Mouse (Mus musculus): ENCODE measurements around the gene Clint1.
A peak's percentile ranks its signal among the peaks of the same experiment; 100 is the strongest.

The Clint1 gene

GRCm38 (mm10) chr11:45851516-45852123 is at the start of gene Clint1:
Clint1 (plus strand) TSS chr11:45852051.
- peak; percentile 98 for ATAC-seq (ENCODE audit: low TSS enrichment)

DNA sequence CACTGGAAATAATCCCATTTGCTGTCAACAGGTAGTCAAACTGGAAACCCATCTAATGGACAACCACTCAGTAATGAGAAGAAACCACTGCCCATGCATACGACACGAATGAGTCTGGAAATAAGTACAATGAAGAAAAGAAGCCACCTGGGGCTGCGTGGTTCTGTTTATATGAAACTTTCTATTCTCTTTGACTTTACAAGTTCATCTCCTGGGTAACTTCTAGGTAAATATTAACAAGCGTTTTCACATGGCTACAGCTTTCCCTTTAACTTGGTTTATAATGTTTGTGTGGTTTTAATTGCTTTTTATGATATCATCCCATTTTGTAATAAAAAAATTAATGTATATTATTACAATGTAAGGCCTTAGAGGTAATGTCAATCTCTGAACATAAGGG is 47.8 kb upstream of the Clint1 start:
- ATAC-seq (ENCODE audit: low TSS enrichment) = no peak

GRCm38 (mm10) chr11:45805312-45805772 is 46.5 kb upstream of the Clint1 start:
- ATAC-seq (ENCODE audit: low TSS enrichment) = no peak

DNA sequence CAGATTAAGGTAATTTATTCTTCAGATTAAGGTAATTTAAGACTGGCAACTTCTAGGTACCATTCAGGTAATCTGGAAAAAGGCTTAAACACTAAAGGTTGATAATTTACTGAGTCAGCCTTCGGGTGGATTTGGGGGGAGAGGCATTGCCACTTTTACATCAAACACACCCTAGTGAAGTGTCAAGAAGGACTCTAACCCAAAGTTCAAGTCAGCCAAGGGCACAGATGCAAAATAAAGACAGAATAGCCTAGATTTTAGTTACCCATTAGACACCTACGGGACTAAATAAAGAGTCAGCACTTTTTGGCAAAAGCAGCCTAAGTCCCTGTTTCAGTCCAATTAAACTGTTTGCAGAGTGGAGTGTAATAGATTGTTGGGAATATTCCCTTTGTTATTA is 46.0 kb upstream of the Clint1 start:
- ATAC-seq (ENCODE audit: low TSS enrichment) = no peak

GRCm38 (mm10) chr11:45806264-45806663 is 45.6 kb upstream of the Clint1 start:
- no peak for ATAC-seq (ENCODE audit: low TSS enrichment)

DNA sequence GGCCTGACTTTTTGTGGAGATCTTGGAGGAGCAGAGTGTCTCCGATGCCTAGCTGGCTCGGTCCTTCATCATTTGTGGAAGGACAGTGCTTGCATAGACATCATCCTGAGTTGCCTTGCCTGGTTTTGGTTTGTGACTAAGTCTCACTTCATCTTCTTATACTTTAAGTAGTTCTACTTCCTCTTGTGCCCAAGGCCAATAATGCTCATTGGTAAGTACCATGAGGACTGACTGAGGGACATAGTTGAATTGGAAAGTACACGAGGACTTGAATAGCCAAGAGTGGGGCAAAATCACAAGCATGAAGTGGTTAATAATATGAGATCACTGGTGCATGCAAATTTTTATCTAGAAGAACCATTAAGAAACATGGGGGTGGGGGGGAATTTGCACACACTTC is 45.0 kb upstream of the Clint1 start:
- no peak for ATAC-seq (ENCODE audit: low TSS enrichment)

GRCm38 (mm10) chr11:45807820-45808219 is 44.0 kb upstream of the Clint1 start:
- no peak for ATAC-seq (ENCODE audit: low TSS enrichment)

- ATAC-seq (ENCODE audit: low TSS enrichment) = no peak
Observed at GRCm38 (mm10) chr11:45809424-45809823, 42.4 kb upstream of the Clint1 start.

DNA sequence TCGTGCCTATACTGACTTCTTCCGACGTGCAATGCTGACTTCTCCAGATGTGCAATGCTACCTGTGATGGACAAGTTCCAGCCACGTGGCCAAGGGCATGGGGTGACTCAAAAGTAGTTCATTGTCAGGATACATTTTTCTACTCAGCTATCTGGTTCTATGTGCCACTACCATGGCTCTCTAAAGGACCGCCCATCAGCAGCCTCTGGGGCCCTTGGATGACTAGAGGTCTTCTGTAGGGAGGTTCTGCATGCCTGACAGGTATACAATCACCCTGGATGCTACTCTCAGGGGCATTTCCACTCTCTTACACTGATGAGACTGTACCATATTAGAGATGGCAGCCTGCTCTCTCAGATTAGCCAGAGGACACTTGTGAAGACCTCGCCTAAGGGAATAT is 41.8 kb upstream of the Clint1 start:
- no peak for ATAC-seq (ENCODE audit: low TSS enrichment)

DNA sequence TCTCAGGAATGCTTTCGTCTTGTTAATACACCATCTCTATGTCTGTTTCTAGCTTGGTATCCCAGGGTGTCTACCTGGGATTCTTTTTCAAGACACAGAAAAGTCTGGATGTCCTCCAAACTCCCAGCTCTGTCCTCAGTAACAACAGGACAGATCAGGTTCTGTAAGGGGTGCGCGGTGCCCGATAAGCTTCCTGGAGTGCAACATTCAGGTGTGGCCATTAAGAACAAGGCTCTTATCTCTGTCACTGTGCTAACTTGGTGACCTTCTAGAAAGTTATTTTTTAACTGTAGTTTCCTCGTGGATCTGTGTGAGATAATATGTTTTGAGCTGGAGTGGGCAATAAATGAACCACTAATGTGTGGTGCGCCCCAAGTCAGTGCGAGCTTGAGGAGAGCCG is 41.0 kb upstream of the Clint1 start:
- ATAC-seq (ENCODE audit: low TSS enrichment) = no peak

GRCm38 (mm10) chr11:45815603-45816002 is 36.2 kb upstream of the Clint1 start:
- no peak for ATAC-seq (ENCODE audit: low TSS enrichment)

DNA sequence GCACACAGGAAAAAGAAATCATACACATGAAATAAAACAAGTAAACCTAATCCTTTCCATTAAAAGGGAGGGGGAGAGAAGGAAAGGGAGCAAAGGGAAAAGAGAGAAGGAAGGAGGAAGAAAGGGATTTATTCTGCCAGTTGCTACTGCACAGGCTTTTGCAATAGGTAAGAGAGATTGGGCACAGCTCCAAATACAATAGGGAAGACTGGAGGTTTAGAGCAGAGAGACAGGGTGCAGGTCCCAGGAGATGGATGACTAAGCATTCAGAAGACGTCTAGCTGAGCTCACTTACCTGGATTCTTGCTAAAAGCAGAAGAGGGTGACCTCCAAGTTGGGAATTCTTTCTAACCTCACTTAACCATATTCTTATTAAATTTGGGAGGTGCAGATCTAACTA is 35.1 kb upstream of the Clint1 start:
- no peak for ATAC-seq (ENCODE audit: low TSS enrichment)

DNA sequence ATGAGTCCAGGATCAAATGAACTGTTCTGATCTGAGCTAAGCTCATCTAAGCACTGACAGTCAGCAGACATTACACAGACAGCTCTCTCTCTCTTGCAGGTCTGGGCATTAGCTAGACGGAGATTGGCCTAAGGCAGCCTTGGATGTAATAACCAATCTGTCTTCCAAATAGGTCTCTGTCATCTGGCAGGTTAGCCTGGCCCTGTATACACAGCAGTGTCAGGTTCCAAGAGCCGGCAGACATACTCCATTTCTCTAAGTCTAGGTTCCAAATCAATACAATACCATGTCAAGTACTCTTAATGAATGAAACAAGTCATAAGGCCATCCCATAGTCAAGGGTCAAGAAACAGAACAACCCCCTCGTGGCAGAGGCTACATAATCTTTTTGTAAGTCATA is 33.9 kb upstream of the Clint1 start:
- ATAC-seq (ENCODE audit: low TSS enrichment) = no peak

DNA sequence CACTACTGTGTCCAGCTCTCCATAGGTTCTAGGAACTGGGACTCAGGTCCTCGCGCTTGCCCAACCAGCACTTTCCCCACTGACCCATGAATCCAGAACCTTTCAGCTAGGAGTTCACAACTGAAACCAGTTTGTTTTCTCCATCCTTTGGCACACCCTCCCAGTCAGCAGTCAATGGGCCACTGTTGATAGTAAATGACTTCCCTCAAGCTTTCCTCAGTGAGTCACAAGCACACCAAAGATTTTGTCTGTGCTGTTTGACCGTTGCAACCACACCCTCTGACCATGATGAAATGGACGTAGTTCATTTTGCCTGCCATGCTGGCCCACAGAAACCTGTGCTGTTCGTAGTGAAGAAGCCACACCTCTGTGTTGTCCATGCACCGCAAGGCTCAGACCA is 30.9 kb upstream of the Clint1 start:
- ATAC-seq (ENCODE audit: low TSS enrichment) = no peak

- no peak for ATAC-seq (ENCODE audit: low TSS enrichment)
Observed at GRCm38 (mm10) chr11:45830112-45830511, 21.7 kb upstream of the Clint1 start.

DNA sequence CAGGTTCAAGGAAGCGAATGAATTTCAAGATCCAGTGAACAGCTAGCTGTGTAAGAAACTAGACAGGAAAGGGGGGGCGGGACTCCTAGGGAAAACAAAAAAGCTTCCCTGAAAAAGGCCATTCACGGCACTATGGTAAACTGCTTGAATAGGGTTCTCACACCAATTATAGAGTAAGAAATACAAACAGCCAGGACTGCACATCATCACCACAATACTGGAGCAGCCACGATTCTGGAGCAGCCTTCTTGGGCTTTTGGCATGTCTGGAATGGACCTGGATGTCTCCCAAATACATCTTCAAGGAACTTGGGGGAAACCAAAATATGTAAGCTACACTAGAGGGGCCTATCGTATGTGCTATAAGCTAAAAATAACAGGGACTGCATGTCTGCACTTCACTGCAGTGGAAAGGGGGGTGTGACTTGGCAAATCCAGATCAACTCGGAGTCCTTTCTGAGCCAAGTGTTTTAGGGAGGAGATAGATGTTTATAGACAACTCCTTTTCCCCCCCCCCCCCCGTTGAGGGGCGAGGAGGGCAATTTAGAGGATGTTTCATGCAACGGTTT is 21.0 kb upstream of the Clint1 start:
- no peak for ATAC-seq (ENCODE audit: low TSS enrichment)

- no peak for ATAC-seq (ENCODE audit: low TSS enrichment)
Observed at GRCm38 (mm10) chr11:45831476-45832143, 20.2 kb upstream of the Clint1 start.

DNA sequence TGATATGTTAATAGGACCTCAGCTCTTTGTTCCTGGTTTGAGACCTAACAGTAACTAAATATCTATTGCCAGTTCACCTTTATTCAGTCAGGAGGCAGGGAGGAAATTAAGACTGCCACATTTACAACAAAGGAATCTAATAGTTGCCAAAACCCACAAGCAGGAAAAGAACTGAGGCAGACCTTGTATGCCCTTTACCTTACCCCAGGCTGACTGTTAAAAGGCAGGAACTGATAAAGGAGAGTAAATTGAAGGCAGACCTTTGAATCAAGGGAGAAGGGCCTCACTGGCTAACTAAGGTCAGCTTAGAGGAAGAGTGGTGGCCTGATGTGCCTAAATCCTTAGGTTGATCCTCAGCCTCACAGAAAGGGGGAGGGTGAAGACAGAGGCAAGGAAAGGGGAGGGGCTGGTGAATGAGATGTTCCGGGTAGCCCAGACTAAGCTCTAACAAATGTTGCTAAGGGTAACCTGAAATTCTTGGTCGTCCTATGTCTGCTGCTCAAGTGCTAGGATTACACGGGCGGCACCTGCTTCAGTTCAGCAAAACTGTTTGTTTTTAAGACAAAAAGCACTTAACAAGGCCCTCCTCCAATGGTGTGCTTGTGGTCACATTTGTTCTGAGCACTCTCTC is 16.1 kb upstream of the Clint1 start:
- ATAC-seq (ENCODE audit: low TSS enrichment) = no peak

GRCm38 (mm10) chr11:45837257-45837817 is 14.5 kb upstream of the Clint1 start:
- ATAC-seq (ENCODE audit: low TSS enrichment) = no peak

DNA sequence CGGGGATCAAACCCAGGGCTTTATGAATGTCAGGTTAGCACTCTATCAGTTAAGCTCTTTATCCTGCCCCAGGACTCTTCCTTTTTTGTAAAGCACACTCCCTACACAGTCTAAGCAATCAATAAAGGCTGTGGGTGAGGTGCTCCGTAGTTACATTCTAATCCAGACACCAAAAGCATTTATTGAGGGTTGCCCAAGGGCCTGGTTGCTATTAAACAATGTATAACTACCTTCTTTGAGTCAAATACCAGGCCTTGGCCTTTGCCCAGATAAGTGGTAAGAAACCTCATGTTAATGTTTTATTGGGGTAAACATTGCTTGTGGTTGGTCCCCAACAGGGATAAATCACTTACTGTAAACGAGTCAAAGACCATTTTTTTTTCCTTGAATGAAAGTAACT is 13.4 kb upstream of the Clint1 start:
- ATAC-seq (ENCODE audit: low TSS enrichment) = no peak

- ATAC-seq (ENCODE audit: low TSS enrichment) = no peak
Observed at GRCm38 (mm10) chr11:45840332-45840731, 11.5 kb upstream of the Clint1 start.

GRCm38 (mm10) chr11:45846008-45846407 is 5.8 kb upstream of the Clint1 start:
- ATAC-seq (ENCODE audit: low TSS enrichment) = no peak

DNA sequence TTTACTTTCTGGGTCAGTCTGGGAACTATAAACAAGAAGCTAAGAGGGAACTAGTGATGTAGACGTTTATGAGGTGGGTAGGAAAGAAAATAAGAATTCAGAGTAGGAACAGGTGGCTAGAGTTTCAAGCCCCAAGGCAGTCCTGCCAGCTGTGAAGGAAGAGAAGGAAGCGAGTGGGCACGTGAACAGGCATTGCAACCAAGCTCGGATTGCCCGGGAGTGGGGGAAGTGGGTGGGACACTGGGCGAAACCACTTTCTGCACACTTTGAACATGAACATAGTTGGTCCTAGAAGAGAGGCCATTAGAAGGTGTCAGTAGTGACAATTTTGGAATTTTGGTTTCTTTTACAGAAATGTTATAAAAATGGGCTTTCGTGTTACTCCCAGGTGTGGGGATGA is 4.3 kb upstream of the Clint1 start:
- no peak for ATAC-seq (ENCODE audit: low TSS enrichment)

Measured in frontal cortex, adult (tissue).